Mouse (Mus musculus): ENCODE results near the gene Kbtbd13.
A peak's percentile ranks its signal among the peaks of the same experiment; 100 is the strongest.
"Not testable (repeated sequence)": the region's sequence is repeated elsewhere in the genome, so short reads cannot be mapped to it uniquely, and the experiment has no call there.

Gene Kbtbd13

GRCm38 (mm10) chr9:65347112-65347850, 44.2 kb downstream of the Kbtbd13 start:
- no peak for DNase-seq (ENCODE audit: low spot score)

DNA sequence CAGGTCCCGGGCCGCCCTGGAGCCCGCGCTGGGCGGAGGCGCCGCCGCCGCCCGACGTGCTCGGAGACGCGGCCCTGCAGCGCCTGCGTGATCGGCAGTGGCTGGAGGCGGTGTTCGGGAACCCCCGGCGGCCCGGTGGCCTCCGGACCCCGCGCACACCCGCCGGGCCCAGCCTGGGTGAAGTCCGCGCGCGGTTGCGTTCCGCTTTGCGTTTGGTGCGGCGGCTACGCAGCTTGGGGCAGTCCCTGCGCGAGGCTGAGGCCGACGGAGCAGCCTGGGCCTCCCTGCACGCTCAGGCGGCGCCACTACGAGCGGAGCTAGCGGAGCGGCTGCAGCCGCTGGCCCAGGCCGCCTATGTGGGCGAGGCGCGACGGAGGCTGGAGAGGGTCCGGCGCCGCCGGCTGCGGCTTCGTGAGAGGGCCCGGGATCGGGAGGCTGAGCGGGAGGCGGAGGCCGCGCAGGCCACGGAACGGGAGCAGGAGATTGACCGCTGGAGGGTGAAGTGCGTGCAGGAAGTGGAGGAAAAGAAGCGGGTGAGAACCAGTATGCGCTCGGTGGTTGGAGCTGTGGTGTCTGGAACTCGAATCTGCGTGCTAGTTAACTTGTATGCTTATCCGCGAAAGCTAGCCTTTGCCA, 44.9 kb downstream of the Kbtbd13 start:
- no peak for DNase-seq (ENCODE audit: low spot score)

GRCm38 (mm10) chr9:65345854-65346475, 45.5 kb downstream of the Kbtbd13 start, which contains the start of gene Pdcd7:
TSS of gene Pdcd7 (plus strand) at chr9:65346104.
- DNase-seq (ENCODE audit: low spot score): peak; percentile 85

- not testable (repeated sequence) for DNase-seq (ENCODE audit: low spot score)
Observed at GRCm38 (mm10) chr9:65345439-65345838, 46.0 kb downstream of the Kbtbd13 start.

GRCm38 (mm10) chr9:65340414-65340813, 51.0 kb downstream of the Kbtbd13 start:
- no peak for DNase-seq (ENCODE audit: low spot score)

- DNase-seq (ENCODE audit: low spot score): no peak
Observed at GRCm38 (mm10) chr9:65339146-65339545, 52.3 kb downstream of the Kbtbd13 start.

All from urinary bladder, postnatal 10 days (tissue).